Mouse (Mus musculus): ENCODE measurements at regions not wholly inside any gene's neighbourhood (a gene's known extent, or its start where the extent isn't known, plus 50 kb on each side); places are given as distances from the start of the nearest gene placed in this dataset.

GRCm38 (mm10) chr7:129746639-129747038 lies 155.0 kb downstream of the Wdr11 start:
- Histone ChIP-seq H3K4me3 (replicated peaks in 1 of 3; ENCODE audit: low read depth in 2 of 3, low read length in 2 of 3, poor library complexity in 1 of 3) (no peak overlapping the region), H3K27ac (ENCODE audit: insufficient read depth, low read depth) (no peak overlapping the region), H3K27me3 (replicated peaks) (peaks cover 47% of the 10 kb centered on the region), H3K36me3 (replicated peaks in 1 of 2; ENCODE audit: control insufficient read depth in 1 of 2, insufficient read depth in 1 of 2, low read length in 1 of 2) (no peaks in the 10 kb centered on the region), H3K9ac (ENCODE audit: insufficient read depth, low read depth) (no peak overlapping the region), H3K79me2 (replicated peaks; ENCODE audit: control insufficient read depth, extremely low read depth, insufficient read depth, poor library complexity, severe bottlenecking) (no peaks in the 10 kb centered on the region), H3K4me2 (ENCODE audit: insufficient read depth, low read depth, poor library complexity, severe bottlenecking) (no peak overlapping the region), H3K9me3 (replicated peaks; ENCODE audit: low read length) (peaks cover 12% of the 10 kb centered on the region), H3K4me1 (ENCODE audit: control insufficient read depth in 1 of 2, insufficient read depth in 2 of 2) (0 out of 4 replicates have a peak, but pooled peaks cover 0 to 2% of the 10 kb centered on the region in 2 experiments)
- in situ Hi-C loops (cut with MboI; ENCODE audit: low pct_ligation_motif_present, low pct_unique_long_range_greater_than_20kb, low sequenced_read_pairs) = no loop called here
- TF ChIP-seq MXI1 (IDR thresholded peaks at IDR 0.05; ENCODE audit: low read depth, low read length) = no peak
- no peak for TF ChIP-seq E2F4 (IDR thresholded peaks at IDR 0.05; ENCODE audit: insufficient replicate concordance, low read depth, low read length)
- no peak for TF ChIP-seq NELFE (IDR thresholded peaks at IDR 0.05; ENCODE audit: low read depth, low read length)
- TF ChIP-seq ZKSCAN1 (IDR thresholded peaks at IDR 0.05; ENCODE audit: borderline replicate concordance, low read depth, low read length) = no peak
- no peak for TF ChIP-seq ZC3H11A (IDR thresholded peaks at IDR 0.05; ENCODE audit: low read depth, low read length)
- TF ChIP-seq UBTF (IDR thresholded peaks at IDR 0.05; ENCODE audit: low read depth, low read length) = no peak
- dilution Hi-C loops (cut with MboI; ENCODE audit: extremely low pct_ligation_motif_present, extremely low pct_unique_long_range_greater_than_20kb, low sequenced_read_pairs) = no loop called here
- DNase-seq (ENCODE audit: extremely low read depth) = no peak

GRCm38 (mm10) chr7:129750936-129751335 lies 159.3 kb downstream of the Wdr11 start:
- Histone ChIP-seq H3K79me2 (replicated peaks; ENCODE audit: control insufficient read depth, extremely low read depth, insufficient read depth, poor library complexity, severe bottlenecking) (no peaks in the 10 kb centered on the region), H3K27me3 (replicated peaks) (peaks cover 45% of the 10 kb centered on the region), H3K36me3 (replicated peaks in 1 of 2; ENCODE audit: control insufficient read depth in 1 of 2, insufficient read depth in 1 of 2, low read length in 1 of 2) (no peaks in the 10 kb centered on the region), H3K4me1 (ENCODE audit: control insufficient read depth in 1 of 2, insufficient read depth in 2 of 2) (0 out of 4 replicates have a peak, but pooled peaks cover 0 to 2% of the 10 kb centered on the region in 2 experiments), H3K4me3 (replicated peaks in 1 of 3; ENCODE audit: low read depth in 2 of 3, low read length in 2 of 3, poor library complexity in 1 of 3) (no peak overlapping the region), H3K9ac (ENCODE audit: insufficient read depth, low read depth) (no peak overlapping the region), H3K27ac (ENCODE audit: insufficient read depth, low read depth) (no peak overlapping the region), H3K4me2 (ENCODE audit: insufficient read depth, low read depth, poor library complexity, severe bottlenecking) (no peak overlapping the region), H3K9me3 (replicated peaks; ENCODE audit: low read length) (peaks cover 12% of the 10 kb centered on the region)
- TF ChIP-seq BHLHE40 (IDR thresholded peaks at IDR 0.05; ENCODE audit: low read depth, low read length) (no peak), TCF12 (IDR thresholded peaks at IDR 0.05; ENCODE audit: low read depth, low read length) (no peak), USF2 (conservative IDR thresholded peaks at IDR 0.05; ENCODE audit: low read depth, low read length) (no peak), NELFE (IDR thresholded peaks at IDR 0.05; ENCODE audit: low read depth, low read length) (no peak), E2F4 (IDR thresholded peaks at IDR 0.05; ENCODE audit: insufficient replicate concordance, low read depth, low read length) (no peak), TBP (conservative IDR thresholded peaks at IDR 0.05; ENCODE audit: low read depth, low read length) (no peak), JUN (IDR thresholded peaks at IDR 0.05; ENCODE audit: insufficient read depth, low read depth, low read length) (no peak), ETS1 (conservative IDR thresholded peaks at IDR 0.05; ENCODE audit: low read depth, low read length) (no peak), ZNF384 (IDR thresholded peaks at IDR 0.05; ENCODE audit: low read depth, low read length) (no peak), SIN3A (IDR thresholded peaks at IDR 0.05; ENCODE audit: low read length) (no peak), ZC3H11A (IDR thresholded peaks at IDR 0.05; ENCODE audit: low read depth, low read length) (no peak), POLR2AphosphoS2 (IDR thresholded peaks at IDR 0.05; ENCODE audit: low read depth, low read length) (no peak)
- dilution Hi-C loops (cut with MboI; ENCODE audit: extremely low pct_ligation_motif_present, extremely low pct_unique_long_range_greater_than_20kb, low sequenced_read_pairs) (no loop called here), in situ Hi-C loops (cut with MboI; ENCODE audit: low pct_ligation_motif_present, low pct_unique_long_range_greater_than_20kb, low sequenced_read_pairs) (no loop called here)
- DNase-seq (ENCODE audit: extremely low read depth) = no peak

Data from CH12.LX (cell line).